Mouse (Mus musculus): ENCODE data around the gene Gm13698.
"Not testable (repeated sequence)": the region's sequence is repeated elsewhere in the genome, so short reads cannot be mapped to it uniquely, and the experiment has no call there.

Gene Gm13698

GRCm38 (mm10) chr2:83955393-83955792 is at the start of gene Gm13698:
Gene Gm13698, plus strand, starts transcription at chr2:83955693.
- not testable (repeated sequence) for DNase-seq (ENCODE audit: low read depth in 2 of 2, low spot score in 2 of 2)

GRCm38 (mm10) chr2:83929478-83930088 is 25.9 kb upstream of the Gm13698 start:
- peak; percentile 41 to 58 for DNase-seq (ENCODE audit: low read depth in 2 of 2, low spot score in 2 of 2)

GRCm38 (mm10) chr2:83940931-83941361 is 14.5 kb upstream of the Gm13698 start, which contains the start of gene Zswim2:
Gene Zswim2, minus strand, starts transcription at chr2:83941228.
- peak in 1 of 2 experiments; percentile 20 for DNase-seq (ENCODE audit: low read depth in 2 of 2, low spot score in 2 of 2)

GRCm38 (mm10) chr2:83941378-83941777 is 14.1 kb upstream of the Gm13698 start:
- no peak for DNase-seq (ENCODE audit: low read depth in 2 of 2, low spot score in 2 of 2)

- no peak for DNase-seq (ENCODE audit: low read depth in 2 of 2, low spot score in 2 of 2)
Measured at GRCm38 (mm10) chr2:83941792-83942191, 13.7 kb upstream of the Gm13698 start.

- not testable (repeated sequence) for DNase-seq (ENCODE audit: low read depth in 2 of 2, low spot score in 2 of 2)
Measured at GRCm38 (mm10) chr2:83961203-83961602, 5.7 kb downstream of the Gm13698 start, which contains the start of gene Gm13693. Gene Gm13693, plus strand, starts transcription at chr2:83961503.

GRCm38 (mm10) chr2:83967013-83967412 is 11.5 kb downstream of the Gm13698 start, which contains the start of gene Gm13695:
Gene Gm13695, plus strand, starts transcription at chr2:83967313.
- not testable (repeated sequence) for DNase-seq (ENCODE audit: low read depth in 2 of 2, low spot score in 2 of 2)

- DNase-seq (ENCODE audit: low read depth in 2 of 2, low spot score in 2 of 2) = not testable (repeated sequence)
Measured at GRCm38 (mm10) chr2:83972823-83973222, 17.3 kb downstream of the Gm13698 start, which contains the start of gene Gm13696. Gene Gm13696, plus strand, starts transcription at chr2:83973123.

GRCm38 (mm10) chr2:83978633-83979032 is 23.1 kb downstream of the Gm13698 start, which contains the start of gene Gm13694:
Gene Gm13694, plus strand, starts transcription at chr2:83978933.
- DNase-seq (ENCODE audit: low read depth in 2 of 2, low spot score in 2 of 2) = not testable (repeated sequence)

- not testable (repeated sequence) for DNase-seq (ENCODE audit: low read depth in 2 of 2, low spot score in 2 of 2)
Measured at GRCm38 (mm10) chr2:83984443-83984842, 28.9 kb downstream of the Gm13698 start, which contains the start of gene Gm13697. Gene Gm13697, plus strand, starts transcription at chr2:83984743.

GRCm38 (mm10) chr2:83990253-83990652 is 34.8 kb downstream of the Gm13698 start, which contains the start of gene Gm13691:
Gene Gm13691, plus strand, starts transcription at chr2:83990553.
- DNase-seq (ENCODE audit: low read depth in 2 of 2, low spot score in 2 of 2) = not testable (repeated sequence)

- peak; percentile 55 to 71 for DNase-seq (ENCODE audit: low read depth in 2 of 2, low spot score in 2 of 2)
Measured at GRCm38 (mm10) chr2:83993639-83994255, 38.3 kb downstream of the Gm13698 start.

GRCm38 (mm10) chr2:83994526-83994925 is 39.0 kb downstream of the Gm13698 start:
- DNase-seq (ENCODE audit: low read depth in 2 of 2, low spot score in 2 of 2) = not testable (repeated sequence)
